Mouse (Mus musculus): ENCODE results near the gene Nt5dc1. TPM values are rescaled to one million over a fixed set of nuclear protein-coding genes. Genes with fewer than 3 reads are reported as not detected.

Nt5dc1 gene
- total and polyA plus RNA-seq, 3 experiments: 4.0 to 10.6 (median 10.0) TPM

DNA sequence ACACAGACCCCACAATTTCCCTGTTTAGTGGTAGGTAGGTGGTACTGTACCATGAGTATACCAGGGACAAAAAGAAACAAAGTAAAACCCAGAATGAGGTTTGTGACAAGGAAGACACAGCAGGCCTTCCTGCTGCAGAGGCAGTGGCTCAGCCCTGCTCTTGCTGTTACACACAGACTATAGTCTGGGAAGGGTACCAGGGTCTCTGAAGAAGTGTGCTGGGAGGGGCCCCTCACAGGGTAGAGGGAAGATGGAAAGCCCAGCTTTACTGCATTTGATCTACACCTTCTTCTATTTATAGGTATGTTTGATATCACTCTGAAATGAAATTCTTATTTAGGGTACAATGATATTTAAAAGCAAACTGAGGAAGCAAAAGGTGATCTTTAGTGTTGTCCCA is 54.6 kb downstream of the Nt5dc1 start:
- TF ChIP-seq CTCF (IDR thresholded peaks at IDR 0.05) (no peak), EP300 (IDR thresholded peaks at IDR 0.05; ENCODE audit: insufficient read depth, low read depth, low read length) (no peak), POLR2A (IDR thresholded peaks at IDR 0.05; ENCODE audit: insufficient read depth, low read depth, low read length) (no peak)
- intact Hi-C loops (cut with DNase I): no loop called here
- Histone ChIP-seq H3K4me3 (no peak overlapping the region), H3K4me1 (ENCODE audit: control insufficient read depth, insufficient read depth, low read length) (no peaks in the 10 kb centered on the region), H3K79me2 (replicated peaks; ENCODE audit: control insufficient read depth, insufficient read depth, low read length) (no peaks in the 10 kb centered on the region), H3K9ac (ENCODE audit: low read depth, low read length) (no peak overlapping the region), H3K36me3 (ENCODE audit: control insufficient read depth, insufficient read depth, low read length) (no peaks in the 10 kb centered on the region), H3K27ac (no peak overlapping the region), H3K27me3 (ENCODE audit: control insufficient read depth, insufficient read depth, low read length) (no peaks in the 10 kb centered on the region)
- DNase-seq: peak in 1 of 2 experiments; percentile 16

DNA sequence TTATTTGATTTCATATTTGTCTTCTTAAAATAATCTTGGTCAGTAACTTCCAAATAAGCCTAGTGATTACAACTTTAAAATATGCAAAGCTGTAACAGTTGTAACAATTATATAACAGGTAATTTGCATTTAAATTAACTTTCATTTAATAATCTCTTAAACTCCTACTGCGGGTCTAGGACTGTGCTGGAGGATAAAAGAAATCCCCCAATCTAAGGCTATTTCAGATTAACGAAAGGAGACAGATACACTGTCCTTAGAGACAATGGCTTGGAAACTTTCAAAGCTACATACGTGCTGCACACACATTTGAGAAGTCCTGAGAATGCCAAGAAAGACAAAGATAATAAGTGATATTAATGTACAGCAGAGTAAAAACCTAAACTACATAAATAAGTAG is 60.1 kb downstream of the Nt5dc1 start:
- Histone ChIP-seq H3K36me3 (ENCODE audit: control insufficient read depth, insufficient read depth, low read length) (no peaks in the 10 kb centered on the region), H3K9ac (ENCODE audit: low read depth, low read length) (no peak overlapping the region), H3K4me1 (ENCODE audit: control insufficient read depth, insufficient read depth, low read length) (no peaks in the 10 kb centered on the region), H3K4me3 (no peak overlapping the region), H3K27me3 (ENCODE audit: control insufficient read depth, insufficient read depth, low read length) (no peaks in the 10 kb centered on the region), H3K79me2 (replicated peaks; ENCODE audit: control insufficient read depth, insufficient read depth, low read length) (no peaks in the 10 kb centered on the region), H3K27ac (no peak overlapping the region)
- no peak for DNase-seq
- TF ChIP-seq CTCF (IDR thresholded peaks at IDR 0.05): no peak
- no peak for TF ChIP-seq POLR2A (IDR thresholded peaks at IDR 0.05; ENCODE audit: insufficient read depth, low read depth, low read length)
- TF ChIP-seq EP300 (IDR thresholded peaks at IDR 0.05; ENCODE audit: insufficient read depth, low read depth, low read length): no peak
- intact Hi-C loops (cut with DNase I): no loop called here
- 84% methylated on average over 3 of the region's 3 CpGs for WGBS

DNA sequence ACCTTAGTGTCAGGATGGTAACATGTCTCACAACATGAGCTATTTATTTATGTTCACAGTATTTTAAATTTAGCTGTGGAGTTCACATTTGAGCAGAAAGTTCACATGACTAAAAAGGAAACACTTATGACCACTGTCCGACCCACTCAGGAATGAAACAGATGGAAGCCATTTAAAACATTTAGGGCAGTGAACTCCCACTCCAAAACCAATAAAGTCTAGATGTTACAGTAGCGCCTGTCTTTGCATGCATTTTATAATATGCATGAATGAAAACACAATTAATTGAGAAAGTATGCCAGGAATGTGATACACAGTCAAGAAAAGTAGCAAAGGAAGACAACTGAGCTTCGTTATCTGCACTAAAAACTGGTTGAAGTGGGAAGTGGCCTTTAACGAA is 66.2 kb downstream of the Nt5dc1 start:
- intact Hi-C loops (cut with DNase I): no loop called here
- H3K4me1 ChIP-seq (ENCODE audit: control insufficient read depth, insufficient read depth, low read length): no peaks in the 10 kb centered on the region; the same call in 1 of the 2 replicates
- H3K79me2 ChIP-seq (replicated peaks; ENCODE audit: control insufficient read depth, insufficient read depth, low read length): no peaks in the 10 kb centered on the region

DNA sequence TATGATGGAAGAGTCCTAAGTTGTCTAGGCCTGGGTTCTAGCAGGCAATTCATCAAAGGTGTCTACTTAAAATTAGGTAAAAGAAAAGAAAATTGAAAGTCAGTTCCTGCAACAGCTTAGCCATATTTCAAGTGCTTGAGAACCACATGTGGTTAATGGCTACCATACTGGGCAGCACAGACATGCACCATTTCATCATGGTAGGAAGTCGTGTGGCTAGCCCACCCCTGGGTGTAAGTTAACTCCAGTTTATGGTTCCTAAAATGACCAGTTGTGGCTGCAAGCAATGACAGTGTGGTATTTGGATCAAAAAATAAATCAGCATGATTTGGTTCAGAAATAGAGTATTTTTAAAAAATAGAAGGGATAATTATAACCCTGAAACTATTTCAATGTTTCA is 76.5 kb downstream of the Nt5dc1 start:
- intact Hi-C loops (cut with DNase I): no loop called here
- Histone ChIP-seq H3K4me1 (ENCODE audit: control insufficient read depth, insufficient read depth, low read length) (no peaks in the 10 kb centered on the region), H3K27me3 (ENCODE audit: control insufficient read depth, insufficient read depth, low read length) (no peaks in the 10 kb centered on the region), H3K79me2 (replicated peaks; ENCODE audit: control insufficient read depth, insufficient read depth, low read length) (no peaks in the 10 kb centered on the region), H3K36me3 (ENCODE audit: control insufficient read depth, insufficient read depth, low read length) (no peaks in the 10 kb centered on the region), H3K27ac (no peak overlapping the region), H3K9ac (ENCODE audit: low read depth, low read length) (no peak overlapping the region), H3K4me3 (no peak overlapping the region)
- 79% methylated on average over 1 of the region's 1 CpGs for WGBS
- no peak for DNase-seq
- TF ChIP-seq EP300 (IDR thresholded peaks at IDR 0.05; ENCODE audit: insufficient read depth, low read depth, low read length): no peak
- TF ChIP-seq POLR2A (IDR thresholded peaks at IDR 0.05; ENCODE audit: insufficient read depth, low read depth, low read length): no peak
- TF ChIP-seq CTCF (IDR thresholded peaks at IDR 0.05): no peak

More for the DNA sequence above, 66.2 kb downstream of the Nt5dc1 start:
- WGBS: 61% methylated on average over 4 of the region's 4 CpGs
- DNase-seq: no peak
- no peak overlapping the region for H3K27ac ChIP-seq
- no peak overlapping the region for H3K4me3 ChIP-seq
- H3K36me3 ChIP-seq (ENCODE audit: control insufficient read depth, insufficient read depth, low read length): peaks cover 3% of the 10 kb centered on the region; the same call in 1 of the 2 replicates
- H3K27me3 ChIP-seq (ENCODE audit: control insufficient read depth, insufficient read depth, low read length): no peaks in the 10 kb centered on the region
- no peak overlapping the region for H3K9ac ChIP-seq (ENCODE audit: low read depth, low read length)
- TF ChIP-seq EP300 (IDR thresholded peaks at IDR 0.05; ENCODE audit: insufficient read depth, low read depth, low read length): no peak
- no peak for TF ChIP-seq POLR2A (IDR thresholded peaks at IDR 0.05; ENCODE audit: insufficient read depth, low read depth, low read length)
- TF ChIP-seq CTCF (IDR thresholded peaks at IDR 0.05): no peak

DNA sequence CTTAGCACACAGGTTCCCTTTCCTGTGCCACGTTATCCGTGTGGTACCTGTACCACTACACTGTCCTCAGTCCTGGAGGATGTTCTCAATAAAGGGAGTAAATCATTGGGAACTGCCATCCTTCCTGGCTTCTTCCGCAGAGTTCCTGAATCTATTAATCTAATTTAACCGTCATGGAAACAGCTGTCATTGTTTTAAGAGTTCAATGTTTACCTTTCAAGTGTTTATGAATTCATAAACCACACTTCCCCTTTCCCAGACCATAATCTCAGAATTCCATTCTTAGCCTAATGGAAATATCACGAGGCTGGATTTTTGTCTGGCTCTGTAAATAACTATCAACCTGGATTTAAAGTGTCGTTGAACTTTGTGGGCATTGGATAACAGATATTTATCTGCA is 77.3 kb downstream of the Nt5dc1 start:
- DNase-seq: no peak
- WGBS: 43% methylated on average over 6 of the region's 6 CpGs
- Histone ChIP-seq H3K9ac (ENCODE audit: low read depth, low read length) (no peak overlapping the region), H3K27me3 (ENCODE audit: control insufficient read depth, insufficient read depth, low read length) (no peaks in the 10 kb centered on the region), H3K79me2 (replicated peaks; ENCODE audit: control insufficient read depth, insufficient read depth, low read length) (no peaks in the 10 kb centered on the region), H3K4me1 (ENCODE audit: control insufficient read depth, insufficient read depth, low read length) (no peaks in the 10 kb centered on the region), H3K4me3 (no peak overlapping the region), H3K27ac (no peak overlapping the region), H3K36me3 (ENCODE audit: control insufficient read depth, insufficient read depth, low read length) (no peaks in the 10 kb centered on the region)
- intact Hi-C loops (cut with DNase I): no loop called here
- TF ChIP-seq EP300 (IDR thresholded peaks at IDR 0.05; ENCODE audit: insufficient read depth, low read depth, low read length): no peak
- no peak for TF ChIP-seq CTCF (IDR thresholded peaks at IDR 0.05)
- no peak for TF ChIP-seq POLR2A (IDR thresholded peaks at IDR 0.05; ENCODE audit: insufficient read depth, low read depth, low read length)

DNA sequence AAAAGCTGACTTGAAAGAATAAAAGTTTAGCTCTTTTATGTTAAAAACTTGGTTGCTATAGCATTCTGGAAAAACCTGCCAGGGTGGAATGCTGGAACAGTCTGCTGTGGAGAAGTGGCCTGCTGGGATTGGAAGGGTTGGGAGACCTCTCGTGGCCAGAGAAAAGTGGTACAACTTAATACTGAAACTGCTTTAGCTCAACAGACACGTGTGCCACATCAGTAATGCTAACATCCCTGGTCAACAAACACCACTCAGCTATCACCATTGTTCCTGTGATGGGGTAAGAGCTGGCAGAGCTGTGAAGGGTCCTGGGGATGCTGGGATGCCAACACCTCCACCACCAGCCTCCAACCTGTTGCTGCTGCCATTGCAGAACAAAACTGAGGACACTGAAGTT is 90.0 kb downstream of the Nt5dc1 start:
- peak in 1 of 2 experiments; percentile 22 for DNase-seq
- no peak overlapping the region for H3K4me3 ChIP-seq
- TF ChIP-seq CTCF (IDR thresholded peaks at IDR 0.05) (peak; percentile 70), EP300 (IDR thresholded peaks at IDR 0.05; ENCODE audit: insufficient read depth, low read depth, low read length) (no peak), POLR2A (IDR thresholded peaks at IDR 0.05; ENCODE audit: insufficient read depth, low read depth, low read length) (no peak)
- intact Hi-C loops (cut with DNase I): loop anchor here (2.0 to 5.0 kb wide), 2 partner anchors 46 to 232 kb away; partner anchors contain the start of genes Calhm5 and Tspyl1
- H3K4me1 ChIP-seq (ENCODE audit: control insufficient read depth, insufficient read depth, low read length): no peaks in the 10 kb centered on the region
- H3K27me3 ChIP-seq (ENCODE audit: control insufficient read depth, insufficient read depth, low read length): no peaks in the 10 kb centered on the region
- no peak overlapping the region for H3K27ac ChIP-seq
- H3K79me2 ChIP-seq (replicated peaks; ENCODE audit: control insufficient read depth, insufficient read depth, low read length): no peaks in the 10 kb centered on the region
- H3K9ac ChIP-seq (ENCODE audit: low read depth, low read length): no peak overlapping the region
- no peaks in the 10 kb centered on the region for H3K36me3 ChIP-seq (ENCODE audit: control insufficient read depth, insufficient read depth, low read length)
- 0% methylated on average over 2 of the region's 2 CpGs for WGBS
